In the genomic region with DNA sequence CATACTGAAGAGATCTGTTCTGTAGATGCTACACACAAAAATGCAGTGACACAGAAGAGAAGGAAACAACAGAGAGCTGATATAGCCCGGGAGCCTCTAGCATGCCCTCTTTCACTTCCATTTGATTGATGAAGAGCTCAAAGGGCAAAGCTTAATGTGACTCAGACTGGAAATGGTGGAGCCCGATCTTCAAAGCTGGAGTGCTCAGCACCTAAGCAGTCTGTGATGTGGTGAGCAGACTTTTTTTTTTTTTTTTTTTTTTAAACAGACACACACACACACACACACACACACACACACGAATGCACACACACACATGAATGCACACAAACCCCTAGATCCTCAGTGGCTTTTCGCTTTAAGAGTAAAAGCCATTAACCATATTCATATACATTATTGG, we compare ENCODE assay signal across 25 mouse cellular contexts.
A peak's percentile ranks its signal among the peaks of the same experiment; 100 is the strongest.
DNase-seq lines count a peak whose midpoint lies in the region; TF ChIP-seq lines count a peak whose summit lies in the region.
"Had no signal": no experiment of that assay in that cellular context is flagged by ENCODE, and none has a peak within 500 bp of the region (broad histone marks: within the 10 kb centered on the region; RNA-seq: fewer than 3 reads in every experiment).

No protein-coding gene starts in this region.

- no peaks in the 10 kb centered on the region for H3K36me3 ChIP-seq in thymus, adult 2 months (ENCODE audit: control insufficient read depth, insufficient read depth, low read length)
- H3K36me3 ChIP-seq: embryonic facial prominence, embryonic 12.5 days; forebrain, embryonic 15.5 days; heart, embryonic 12.5 days; limb, embryonic 13.5 days; lung, embryonic 15.5 days; neural tube, embryonic 15.5 days had no signal

- DNase-seq in heart, adult 11 months: peak; percentile 5
- DNase-seq in heart, postnatal 4 days: no peak
- DNase-seq in induced T-regulatory cell, adult 2 months (ENCODE audit: low read depth): peak; percentile 46
- peak; percentile 9 for DNase-seq in thymus, adult 2 months
- DNase-seq in thymus, postnatal 4 days: peak; percentile 16
- no peak for DNase-seq in adrenal gland, postnatal 14 days
- DNase-seq in adrenal gland, postnatal 10 days: no peak
- no peak for DNase-seq in layer of hippocampus, adult 2 months (ENCODE audit: low spot score in 2 of 2)
- DNase-seq: cerebellum, adult 2 months; cerebellum, postnatal 25 days; gastrocnemius, postnatal 25 days; heart, adult 2 months; kidney, adult 18-20 months; kidney, postnatal 4 days; right cerebral cortex, adult 18-20 months; spleen, adult 18-20 months had no signal

- no peak overlapping the region for H3K4me3 ChIP-seq in thymus, adult 2 months (ENCODE audit: control insufficient read depth, insufficient read depth, low read length)
- no peak overlapping the region for H3K4me3 ChIP-seq in layer of hippocampus, adult 2 months
- H3K4me3 ChIP-seq: embryonic facial prominence, embryonic 12.5 days; forebrain, embryonic 15.5 days; heart, adult 2 months; heart, embryonic 12.5 days; left cerebral cortex, adult 2 months; limb, embryonic 13.5 days; lung, embryonic 15.5 days; neural tube, embryonic 15.5 days had no signal

- no peak for TF ChIP-seq CTCF in thymus, adult 2 months (IDR thresholded peaks at IDR 0.05; ENCODE audit: borderline replicate concordance, control insufficient read depth, extremely low read depth, insufficient read depth, low read length, poor library complexity)
- TF ChIP-seq CTCF in layer of hippocampus, adult 2 months (conservative IDR thresholded peaks at IDR 0.05): no peak

- peaks cover 4% of the 10 kb centered on the region for H3K4me1 ChIP-seq in thymus, adult 2 months (replicated peaks; ENCODE audit: control insufficient read depth, insufficient read depth, low read length)
- H3K4me1 ChIP-seq: embryonic facial prominence, embryonic 12.5 days; forebrain, embryonic 15.5 days; heart, embryonic 12.5 days; lung, embryonic 15.5 days; neural tube, embryonic 15.5 days had no signal

- H3K27ac ChIP-seq in thymus, adult 2 months (ENCODE audit: control insufficient read depth, insufficient read depth, low read length): no peak overlapping the region
- no peak overlapping the region for H3K27ac ChIP-seq in layer of hippocampus, adult 2 months
- H3K27ac ChIP-seq: embryonic facial prominence, embryonic 12.5 days; forebrain, embryonic 15.5 days; heart, adult 2 months; hindbrain, embryonic 14.5 days; left cerebral cortex, adult 2 months; limb, embryonic 13.5 days; lung, embryonic 15.5 days; neural tube, embryonic 15.5 days had no signal

- H3K27me3 ChIP-seq in thymus, adult 2 months (ENCODE audit: control insufficient read depth, insufficient read depth, low read length): no peaks in the 10 kb centered on the region
- H3K27me3 ChIP-seq: embryonic facial prominence, embryonic 12.5 days; forebrain, embryonic 15.5 days; heart, embryonic 12.5 days; limb, embryonic 13.5 days; lung, embryonic 15.5 days; neural tube, embryonic 15.5 days; Patski had no signal

- no peak for TF ChIP-seq POLR2A in thymus, adult 2 months (IDR thresholded peaks at IDR 0.05; ENCODE audit: control insufficient read depth, extremely low read depth, insufficient read depth, low read length, poor library complexity)

- WGBS in thymus, adult 2 months: 39% methylated on average over 4 of the region's 4 CpGs

Comparison
In these comparisons a context has a peak if more than half of its experiments do, and no peak if none do; other contexts are left out.
1. DNase-seq: peak in heart, adult 11 months (single experiment), induced T-regulatory cell, adult 2 months (single experiment), thymus, adult 2 months (single experiment) and thymus, postnatal 4 days (single experiment); none in heart, postnatal 4 days (single experiment), adrenal gland, postnatal 14 days (single experiment), adrenal gland, postnatal 10 days (single experiment) and layer of hippocampus, adult 2 months (0 of 2).